In genomic region chr11:99150889-99151288, GRCm38 (mm10) we compare ENCODE assay signal across 13 mouse cellular contexts. TPM values are rescaled to one million over a fixed set of nuclear protein-coding genes. Genes with fewer than 3 reads are reported as not detected.
"Had no signal": no experiment of that assay in that cellular context is flagged by ENCODE, and none has a peak within 500 bp of the region (broad histone marks: within the 10 kb centered on the region; RNA-seq: fewer than 3 reads in every experiment).

No protein-coding gene starts in this region.

- H3K36me3 ChIP-seq: kidney, embryonic 15.5 days; limb, embryonic 12.5 days; liver, embryonic 13.5 days; neural tube, embryonic 15.5 days had no signal

- H3K9ac ChIP-seq: kidney, embryonic 15.5 days; limb, embryonic 12.5 days; liver, embryonic 13.5 days; neural tube, embryonic 15.5 days had no signal

- DNase-seq: kidney, adult 2 months; kidney, postnatal 14 days; liver; liver, embryonic 13.5 days; lung, adult 18-20 months; midbrain, embryonic 14.5 days; right cerebral cortex, adult 18-20 months; right cerebral cortex, postnatal 25 days; thymus, adult 18-20 months had no signal

- H3K27me3 ChIP-seq: kidney, embryonic 15.5 days had no signal

- H3K4me2 ChIP-seq: kidney, embryonic 15.5 days; limb, embryonic 12.5 days; liver, embryonic 13.5 days; neural tube, embryonic 15.5 days had no signal

- H3K9me3 ChIP-seq: kidney, embryonic 15.5 days; limb, embryonic 12.5 days; liver, embryonic 13.5 days; neural tube, embryonic 15.5 days had no signal

- H3K27ac ChIP-seq: kidney, embryonic 15.5 days; left cerebral cortex, adult 2 months; liver, embryonic 13.5 days; neural tube, embryonic 15.5 days had no signal

- H3K4me3 ChIP-seq: kidney, embryonic 15.5 days; left cerebral cortex, adult 2 months; limb, embryonic 12.5 days; liver, embryonic 13.5 days; neural tube, embryonic 15.5 days had no signal

RNA-seq across cellular contexts. Expression of gene Ccr7, which starts 4.0 kb away (rescaled TPM):
- polyA plus RNA-seq: neural tube, embryonic 15.5 days had no signal
